Mouse (Mus musculus) frontal cortex, adult 2 months (tissue): ENCODE measurements around the gene Gm17455. TPM values are rescaled to one million over a fixed set of nuclear protein-coding genes. Genes with fewer than 3 reads are reported as not detected.

ENCODE experiments used
- DNase-seq, 2 experiments: peaks; one replicate each; pipeline ENCODE4 v3.0.0; 2022; ENCODE audit warnings: low spot score in 1 of 2; ENCODE audit errors: extremely low spot score in 1 of 2
- polyA plus RNA-seq: library from polyadenylated mRNA; depleted of rRNA; stranded (reverse); fragments of >200 nt; gene quantifications from 2 replicates; pipeline ENCODE4 v1.2.3, GENCODE M21; 2012

The Gm17455 gene
- polyA plus RNA-seq, 1 experiment: 0.64 TPM

- DNase-seq: no peak
Observed at GRCm38 (mm10) chr10:60373543-60373936, 26.0 kb upstream of the Gm17455 start.

GRCm38 (mm10) chr10:60373937-60374578, 25.5 kb upstream of the Gm17455 start:
- peak in 1 of 2 experiments; percentile 22 for DNase-seq

DNA sequence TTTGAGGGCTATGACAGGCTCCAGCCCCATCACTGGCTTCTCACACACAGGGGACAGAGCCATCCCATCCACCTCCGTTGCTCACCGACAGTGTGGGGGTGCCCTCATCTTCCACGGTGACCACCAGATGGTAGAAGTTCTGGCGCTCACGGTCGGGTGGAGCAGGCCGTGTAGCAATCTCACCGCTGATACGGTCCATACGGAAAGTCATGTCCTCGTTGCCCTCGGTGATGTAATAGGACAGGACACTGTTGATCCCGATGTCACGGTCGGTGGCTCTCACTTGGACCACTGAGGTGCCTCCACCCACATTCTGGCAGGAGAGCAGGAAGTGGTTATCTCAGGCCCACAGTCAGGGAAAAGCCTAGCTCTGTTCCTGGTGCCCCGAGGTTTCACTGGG, 22.8 kb upstream of the Gm17455 start:
- no peak for DNase-seq

DNA sequence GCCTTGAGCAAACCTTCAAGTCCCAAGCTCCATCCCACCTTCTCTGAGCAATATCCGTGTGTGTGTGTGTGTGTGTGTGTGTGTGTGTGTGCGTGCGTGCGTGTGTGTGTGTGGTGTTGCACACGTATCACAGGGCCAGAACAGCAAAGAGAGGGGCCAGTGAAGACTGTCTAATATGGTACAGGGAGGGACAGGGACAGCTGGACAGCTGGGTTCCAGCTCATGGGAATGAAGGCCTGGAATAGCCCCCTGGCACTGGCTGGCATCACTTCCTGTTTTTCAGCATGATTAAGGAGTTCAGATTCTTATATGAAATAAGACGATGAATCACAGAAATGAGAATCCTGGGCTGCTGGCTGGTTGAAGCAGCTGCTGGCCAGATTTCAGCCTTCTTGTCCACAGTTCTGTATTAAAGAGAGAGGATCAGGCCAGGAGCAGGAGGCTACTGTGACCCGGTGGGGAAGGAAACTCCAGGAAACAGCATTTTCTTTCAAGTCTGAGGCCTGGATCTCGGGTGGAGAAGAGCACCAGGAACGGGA, 20.0 kb upstream of the Gm17455 start:
- no peak for DNase-seq

- no peak for DNase-seq
Observed at GRCm38 (mm10) chr10:60380229-60380628, 19.3 kb upstream of the Gm17455 start.

DNA sequence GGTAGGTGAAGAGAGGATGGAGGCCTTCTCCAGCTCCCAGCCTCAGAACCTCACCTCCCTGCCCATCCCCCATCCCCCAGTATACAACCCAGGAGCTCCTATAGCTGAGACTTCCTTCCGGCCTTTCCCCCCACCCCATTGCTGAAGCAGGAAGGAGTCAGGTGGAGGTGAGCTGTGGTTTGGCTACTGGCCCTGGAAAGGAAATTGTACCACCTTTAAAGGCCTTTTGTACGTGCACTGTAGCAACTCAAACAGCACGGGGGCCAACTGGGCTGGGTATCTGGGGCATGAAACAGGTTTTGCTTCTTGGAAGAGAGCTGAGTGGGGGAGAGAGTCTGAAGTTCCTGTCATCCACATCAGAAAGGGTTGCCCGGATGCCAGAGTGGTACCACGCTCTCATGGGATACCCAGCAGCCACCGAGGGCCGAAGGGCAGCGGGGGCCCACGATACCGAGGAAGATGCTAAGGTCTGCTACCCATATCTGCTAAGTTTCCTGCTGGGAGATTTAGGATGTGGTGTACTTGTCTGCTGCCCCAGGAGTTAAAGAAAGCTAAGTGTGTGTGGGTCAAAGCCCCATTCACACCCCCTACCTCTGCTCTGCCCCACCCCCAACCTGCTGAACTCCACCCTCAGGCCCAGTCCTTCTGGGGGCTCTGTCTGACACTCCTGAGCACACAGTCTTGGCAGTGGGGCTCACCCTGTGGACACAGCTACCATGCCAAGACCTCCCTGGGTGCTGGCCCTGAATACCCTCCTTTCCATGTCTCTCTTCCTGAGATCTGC, 18.2 kb upstream of the Gm17455 start:
- DNase-seq: no peak

GRCm38 (mm10) chr10:60388332-60388731, 11.2 kb upstream of the Gm17455 start:
- DNase-seq: no peak

GRCm38 (mm10) chr10:60389447-60389865, 10.1 kb upstream of the Gm17455 start:
- no peak for DNase-seq

GRCm38 (mm10) chr10:60390177-60390903, 9.2 kb upstream of the Gm17455 start:
- no peak for DNase-seq

- DNase-seq: no peak
Observed at GRCm38 (mm10) chr10:60390904-60391420, 8.6 kb upstream of the Gm17455 start.

GRCm38 (mm10) chr10:60391661-60392060, 7.9 kb upstream of the Gm17455 start:
- DNase-seq: no peak

- DNase-seq: peak in 1 of 2 experiments; percentile 64
Observed at GRCm38 (mm10) chr10:60394936-60395335, 4.6 kb upstream of the Gm17455 start.

GRCm38 (mm10) chr10:60395605-60396004, 3.9 kb upstream of the Gm17455 start:
- DNase-seq: no peak

DNA sequence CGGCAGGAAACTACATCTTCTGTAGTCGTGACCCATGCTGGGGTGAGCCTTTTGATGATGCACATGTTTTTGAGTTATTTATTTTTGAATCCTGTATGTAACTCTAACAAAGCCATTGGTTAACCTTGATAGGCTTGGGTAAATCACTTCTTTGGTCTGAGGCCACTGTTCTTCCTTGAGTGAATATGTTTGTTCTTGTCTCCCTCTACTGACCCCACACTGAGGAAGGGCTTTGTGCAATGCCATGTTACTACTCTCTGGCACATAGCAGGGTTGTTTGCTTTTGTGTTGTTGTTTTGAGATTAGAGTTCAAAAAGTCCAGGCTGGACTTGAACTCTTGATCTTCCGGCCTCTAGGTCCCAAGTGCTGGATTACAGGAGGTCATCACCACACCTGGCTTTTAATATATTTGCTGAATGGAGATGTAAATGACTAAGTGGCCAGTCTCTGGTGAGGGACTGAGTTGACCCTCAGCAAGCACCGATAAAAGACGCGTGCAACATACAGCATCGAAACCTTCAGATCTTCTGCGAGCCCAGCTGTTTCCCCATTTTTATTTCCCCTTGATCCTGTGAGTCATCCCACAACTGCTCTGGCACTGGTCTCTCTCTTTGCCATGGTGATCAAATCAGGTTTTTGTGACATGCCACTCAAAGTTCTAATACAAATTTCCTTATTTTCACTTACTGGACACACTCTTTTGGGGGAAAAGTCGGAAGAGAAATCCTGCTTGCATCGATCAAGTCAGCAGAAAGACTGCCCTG, 1.3 kb upstream of the Gm17455 start:
- DNase-seq: no peak

DNA sequence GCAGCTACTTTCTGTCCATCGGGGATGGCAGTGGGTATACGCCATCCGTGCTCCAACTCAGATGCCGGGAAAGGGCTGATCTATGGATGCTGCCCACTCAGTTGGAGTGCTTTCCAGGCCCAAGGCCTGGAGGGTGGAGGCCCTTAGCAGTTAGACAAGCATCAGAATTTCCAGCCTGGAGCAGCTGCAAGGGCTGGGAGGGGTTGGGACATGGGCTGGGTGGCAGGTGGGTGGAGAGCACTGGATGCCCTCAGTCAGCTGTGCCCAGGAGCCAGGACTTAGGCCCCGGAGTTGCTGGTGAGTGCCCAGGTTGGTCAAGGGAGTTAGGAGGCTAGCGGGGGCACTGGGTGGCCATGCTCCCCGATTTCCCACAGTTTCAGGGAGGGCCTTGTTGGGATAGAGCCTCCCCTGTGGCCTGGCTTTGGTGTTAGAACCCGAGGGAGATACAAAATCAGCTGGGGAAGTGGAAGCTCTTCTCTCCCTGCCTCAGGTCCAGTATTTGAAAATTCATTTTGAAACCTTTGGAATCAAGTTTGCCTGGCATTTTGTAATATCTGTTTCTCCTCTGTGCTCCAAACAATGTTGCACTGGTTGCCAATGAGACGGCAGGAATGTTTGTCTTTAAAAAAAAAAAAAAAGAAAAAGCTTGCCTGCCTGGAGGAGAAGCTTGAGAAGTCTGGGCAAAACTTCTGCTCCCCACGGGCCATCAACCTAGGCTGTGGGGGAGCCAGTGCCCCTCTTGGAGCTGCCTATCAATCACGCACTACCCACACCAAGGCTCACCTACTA, 1.2 kb downstream of the Gm17455 start:
- DNase-seq: no peak

GRCm38 (mm10) chr10:60405460-60406177, 6.1 kb downstream of the Gm17455 start:
- peak; percentile 16 to 54 for DNase-seq

DNA sequence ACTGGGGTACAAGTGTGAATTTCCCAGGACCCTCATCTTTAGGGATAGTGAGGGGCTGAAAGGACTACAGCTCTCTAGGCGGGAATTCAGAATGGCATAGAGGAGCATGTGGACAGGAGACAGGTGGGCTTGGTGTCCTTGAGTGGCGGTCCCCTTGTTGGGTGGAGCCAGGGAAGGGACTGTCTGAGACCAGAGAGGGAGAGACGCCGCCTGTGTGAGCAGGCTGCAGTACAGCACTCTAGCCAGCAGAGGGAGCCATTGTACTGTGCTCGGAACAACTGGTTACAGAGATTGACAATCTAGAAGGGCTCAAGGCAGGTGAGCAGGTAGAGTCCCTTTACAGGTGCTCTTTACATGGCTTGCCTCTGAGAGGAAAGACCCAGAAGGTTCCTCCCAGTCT, 8.3 kb downstream of the Gm17455 start:
- peak; percentile 22 to 84 for DNase-seq

- peak in 1 of 2 experiments; percentile 10 for DNase-seq
Observed at GRCm38 (mm10) chr10:60411794-60412193, 12.3 kb downstream of the Gm17455 start.

GRCm38 (mm10) chr10:60413756-60414155, 14.2 kb downstream of the Gm17455 start:
- no peak for DNase-seq
